10 mouse cellular contexts compared by ENCODE assay signal in genomic region chr11:96976379-96976687, GRCm38 (mm10). TPM values are rescaled to one million over a fixed set of nuclear protein-coding genes. Genes with fewer than 3 reads are reported as not detected.
DNase-seq lines count a peak whose midpoint lies in the region; ATAC-seq and TF ChIP-seq lines count a peak whose summit lies in the region.
"Had no signal": no experiment of that assay in that cellular context is flagged by ENCODE, and none has a peak within 500 bp of the region (broad histone marks: within the 10 kb centered on the region; RNA-seq: fewer than 3 reads in every experiment).

No protein-coding gene starts in this region.

- no peak for TF ChIP-seq POLR2A in bone marrow, adult 2 months (IDR thresholded peaks at IDR 0.05; ENCODE audit: borderline replicate concordance, control insufficient read depth, low read depth, low read length)

- H3K27ac ChIP-seq in heart, embryonic 16.5 days (ENCODE audit: low read length), result peak overlapping the region; percentile 95
- peak overlapping the region; percentile 98 for H3K27ac ChIP-seq in bone marrow, adult 2 months (ENCODE audit: control insufficient read depth, insufficient read depth, low read depth, low read length, poor library complexity)
- no peak overlapping the region for H3K27ac ChIP-seq in hindbrain, embryonic 11.5 days (ENCODE audit: low read depth, low read length)
- H3K27ac ChIP-seq in midbrain, embryonic 10.5 days (replicated peaks), result peak overlapping the region; percentile 100

- peaks cover 40% of the 10 kb centered on the region for H3K4me1 ChIP-seq in heart, embryonic 16.5 days (ENCODE audit: control insufficient read depth, insufficient read depth, low read length)
- peaks cover 13% of the 10 kb centered on the region for H3K4me1 ChIP-seq in bone marrow, adult 2 months (ENCODE audit: control insufficient read depth, insufficient read depth, low read length)
- peaks cover 8% of the 10 kb centered on the region for H3K4me1 ChIP-seq in hindbrain, embryonic 11.5 days (replicated peaks; ENCODE audit: control insufficient read depth, insufficient read depth, low read length)
- H3K4me1 ChIP-seq in midbrain, embryonic 10.5 days, result peaks cover 37% of the 10 kb centered on the region

- H3K9ac ChIP-seq in heart, embryonic 16.5 days (ENCODE audit: low read length), result peak overlapping the region; percentile 87
- peak overlapping the region; percentile 94; the same call in 1 of the 2 replicates for H3K9ac ChIP-seq in hindbrain, embryonic 11.5 days (ENCODE audit: low read depth, low read length)

- intact Hi-C loops in heart, postnatal 10 days (cut with DNase I), result no loop called here

- peak overlapping the region; percentile 68 for H3K4me3 ChIP-seq in heart, embryonic 16.5 days (ENCODE audit: low read length)
- H3K4me3 ChIP-seq in bone marrow, adult 2 months (replicated peaks; ENCODE audit: control insufficient read depth, low read depth, low read length), result peak overlapping the region; percentile 18
- peak overlapping the region; percentile 94 for H3K4me3 ChIP-seq in hindbrain, embryonic 11.5 days (ENCODE audit: low read depth, low read length)
- peak overlapping the region; percentile 87 for H3K4me3 ChIP-seq in midbrain, embryonic 10.5 days

- H3K27me3 ChIP-seq in heart, embryonic 16.5 days (ENCODE audit: control insufficient read depth, insufficient read depth, low read length), result no peaks in the 10 kb centered on the region; the same call in 1 of the 2 replicates
- no peaks in the 10 kb centered on the region for H3K27me3 ChIP-seq in hindbrain, embryonic 11.5 days (ENCODE audit: control insufficient read depth, insufficient read depth, low read length)
- H3K27me3 ChIP-seq in midbrain, embryonic 10.5 days (ENCODE audit: low read depth, poor library complexity, severe bottlenecking), result 0 out of 2 replicates have a peak, but pooled peaks cover 4% of the 10 kb centered on the region
- H3K27me3 ChIP-seq: Patski had no signal

- no peaks in the 10 kb centered on the region for H3K36me3 ChIP-seq in heart, embryonic 16.5 days (ENCODE audit: control insufficient read depth, insufficient read depth)
- H3K36me3 ChIP-seq in hindbrain, embryonic 11.5 days (ENCODE audit: control insufficient read depth, insufficient read depth, low read length), result no peaks in the 10 kb centered on the region
- peaks cover 4% of the 10 kb centered on the region for H3K36me3 ChIP-seq in midbrain, embryonic 10.5 days

- no peak for ATAC-seq in heart, embryonic 16.5 days (replicated peaks; ENCODE audit: extremely low read depth, insufficient read depth, low FRiP score)
- ATAC-seq in hindbrain, embryonic 11.5 days (ENCODE audit: low FRiP score), result no peak
- no peak for ATAC-seq in granulocyte monocyte progenitor cell, adult 5-6 weeks (replicated peaks; ENCODE audit: poor library complexity, severe bottlenecking)

- no peaks in the 10 kb centered on the region for H3K9me3 ChIP-seq in heart, embryonic 16.5 days (replicated peaks; ENCODE audit: control insufficient read depth, low read length)
- no peaks in the 10 kb centered on the region for H3K9me3 ChIP-seq in hindbrain, embryonic 11.5 days (ENCODE audit: control insufficient read depth, low read length)
- H3K9me3 ChIP-seq in midbrain, embryonic 10.5 days (replicated peaks), result no peaks in the 10 kb centered on the region

- DNase-seq in heart, postnatal 10 days, result no peak
- no peak for DNase-seq in hindbrain, embryonic 11.5 days (ENCODE audit: low spot score)
- DNase-seq in midbrain, embryonic 10.5 days (ENCODE audit: low spot score), result no peak
- no peak for DNase-seq in urinary bladder, postnatal 25 days (ENCODE audit: low spot score)
- no peak for DNase-seq in layer of hippocampus, postnatal 25 days (ENCODE audit: extremely low spot score in 1 of 2, low spot score in 1 of 2)

- no peak for TF ChIP-seq CTCF in bone marrow, adult 2 months (IDR thresholded peaks at IDR 0.05; ENCODE audit: control insufficient read depth, insufficient read depth, low read length)

- peak overlapping the region; percentile 87 for H3K4me2 ChIP-seq in heart, embryonic 16.5 days (ENCODE audit: low read depth, low read length)
- peak overlapping the region; percentile 76 for H3K4me2 ChIP-seq in hindbrain, embryonic 11.5 days (replicated peaks; ENCODE audit: low read depth, low read length)

- WGBS in heart, embryonic 16.5 days, result 37% methylated on average over 3 of the region's 3 CpGs
- WGBS in bone marrow, adult 2 months, result 33% methylated on average over 3 of the region's 3 CpGs
- WGBS in hindbrain, embryonic 11.5 days, result 60% methylated on average over 3 of the region's 3 CpGs
- WGBS in midbrain, embryonic 10.5 days, result 70% methylated on average over 3 of the region's 3 CpGs

RNA-seq across cellular contexts. Expression of gene Sp2, which starts 6.4 kb away (rescaled TPM):
- polyA plus RNA-seq in heart, embryonic 16.5 days (2015; fragmentation: Nextera tagmentation; extraction: Ambion mirVana), result 15.2 and 15.7 TPM in 2 replicates
- 10 to 100 TPM; 15.0 to 16.1 TPM for total RNA-seq in heart, postnatal 10 days (2021)
- 14.6 and 16.9 TPM in 2 replicates for polyA plus RNA-seq in bone marrow, adult 2 months (2011; ENCODE audit: insufficient read depth, insufficient read length, low replicate concordance, missing spikeins)
- polyA plus RNA-seq in hindbrain, embryonic 11.5 days (2014; fragmentation: Nextera tagmentation; extraction: Ambion mirVana), result 17.8 and 22.1 TPM in 2 replicates
- polyA plus RNA-seq in midbrain, embryonic 10.5 days (2016; fragmentation: Nextera tagmentation; extraction: Ambion mirVana), result 30.5 and 35.5 TPM in 2 replicates
- 10 to 100 TPM; 12.8 to 15.0 TPM for total RNA-seq in layer of hippocampus, postnatal 25 days (2021)
- 19.8 and 22.3 TPM in 2 replicates for total RNA-seq in granulocyte monocyte progenitor cell, adult 5-6 weeks (2014; fragmentation: Nextera tagmentation)
- 2.2 and 2.8 TPM in 2 replicates for total RNA-seq in granulocyte monocyte progenitor cell, adult 5-6 weeks (2017)

RNA-seq across cellular contexts. Expression of gene Pnpo, which starts 32.5 kb away (rescaled TPM):
- polyA plus RNA-seq in heart, embryonic 16.5 days (2015; fragmentation: Nextera tagmentation; extraction: Ambion mirVana), result 45.8 and 48.9 TPM in 2 replicates
- 10 to 100 TPM; 11.8 to 12.8 TPM for total RNA-seq in heart, postnatal 10 days (2021)
- 65.6 and 132 TPM in 2 replicates for polyA plus RNA-seq in bone marrow, adult 2 months (2011; ENCODE audit: insufficient read depth, insufficient read length, low replicate concordance, missing spikeins)
- 26.0 and 29.5 TPM in 2 replicates for polyA plus RNA-seq in hindbrain, embryonic 11.5 days (2014; fragmentation: Nextera tagmentation; extraction: Ambion mirVana)
- polyA plus RNA-seq in midbrain, embryonic 10.5 days (2016; fragmentation: Nextera tagmentation; extraction: Ambion mirVana), result 28.2 and 32.1 TPM in 2 replicates
- 10 to 100 TPM; 35.1 to 37.9 TPM for total RNA-seq in layer of hippocampus, postnatal 25 days (2021)
- total RNA-seq in granulocyte monocyte progenitor cell, adult 5-6 weeks (2014; fragmentation: Nextera tagmentation), result 30.1 and 31.9 TPM in 2 replicates
- 35.0 and 42.1 TPM in 2 replicates for total RNA-seq in granulocyte monocyte progenitor cell, adult 5-6 weeks (2017)

RNA-seq across cellular contexts. Expression of gene Sp6, which starts 36.9 kb away (rescaled TPM):
- 0.21 TPM in 1 of 2 replicates, not detected in the other for polyA plus RNA-seq in heart, embryonic 16.5 days (2015; fragmentation: Nextera tagmentation; extraction: Ambion mirVana)
- under 1 TPM; 0.12 to 0.15 TPM for total RNA-seq in heart, postnatal 10 days (2021)
- 1.00 TPM in 1 of 2 replicates, not detected in the other for polyA plus RNA-seq in bone marrow, adult 2 months (2011; ENCODE audit: insufficient read depth, insufficient read length, low replicate concordance, missing spikeins)
- 0.07 TPM in 1 of 2 replicates, not detected in the other for polyA plus RNA-seq in hindbrain, embryonic 11.5 days (2014; fragmentation: Nextera tagmentation; extraction: Ambion mirVana)
- 0.71 and 2.0 TPM in 2 replicates for polyA plus RNA-seq in midbrain, embryonic 10.5 days (2016; fragmentation: Nextera tagmentation; extraction: Ambion mirVana)
- total RNA-seq in layer of hippocampus, postnatal 25 days (2021), result 1 to 10 TPM in 1 of 2 experiments, under 1 TPM in 1; 0.86 to 1.8 TPM
- 0.26 and 0.37 TPM in 2 replicates for total RNA-seq in granulocyte monocyte progenitor cell, adult 5-6 weeks (2014; fragmentation: Nextera tagmentation)
- total RNA-seq in granulocyte monocyte progenitor cell, adult 5-6 weeks (2017), result not detected in 2 replicates
- total RNA-seq: neutrophil, adult 5-6 weeks had no signal

RNA-seq across cellular contexts. Expression of gene Prr15l, which starts 48.4 kb away (rescaled TPM):
- polyA plus RNA-seq in heart, embryonic 16.5 days (2015; fragmentation: Nextera tagmentation; extraction: Ambion mirVana), result 1.0 and 5.6 TPM in 2 replicates
- total RNA-seq in heart, postnatal 10 days (2021), result under 1 TPM; 0.47 to 0.74 TPM
- polyA plus RNA-seq in bone marrow, adult 2 months (2011; ENCODE audit: insufficient read depth, insufficient read length, low replicate concordance, missing spikeins), result not detected in 2 replicates
- 0.82 and 1.1 TPM in 2 replicates for polyA plus RNA-seq in hindbrain, embryonic 11.5 days (2014; fragmentation: Nextera tagmentation; extraction: Ambion mirVana)
- 0.04 and 0.05 TPM in 2 replicates for polyA plus RNA-seq in midbrain, embryonic 10.5 days (2016; fragmentation: Nextera tagmentation; extraction: Ambion mirVana)
- total RNA-seq in layer of hippocampus, postnatal 25 days (2021), result not detected
- not detected in 2 replicates for total RNA-seq in granulocyte monocyte progenitor cell, adult 5-6 weeks (2014; fragmentation: Nextera tagmentation)
- total RNA-seq in granulocyte monocyte progenitor cell, adult 5-6 weeks (2017), result 0.67 TPM in 1 of 2 replicates, not detected in the other

RNA-seq across cellular contexts. Expression of gene Scrn2, which starts 53.4 kb away (rescaled TPM):
- 19.1 and 20.4 TPM in 2 replicates for polyA plus RNA-seq in heart, embryonic 16.5 days (2015; fragmentation: Nextera tagmentation; extraction: Ambion mirVana)
- 10 to 100 TPM; 11.3 to 16.1 TPM for total RNA-seq in heart, postnatal 10 days (2021)
- polyA plus RNA-seq in bone marrow, adult 2 months (2011; ENCODE audit: insufficient read depth, insufficient read length, low replicate concordance, missing spikeins), result 3.0 and 6.7 TPM in 2 replicates
- 19.4 and 21.7 TPM in 2 replicates for polyA plus RNA-seq in hindbrain, embryonic 11.5 days (2014; fragmentation: Nextera tagmentation; extraction: Ambion mirVana)
- polyA plus RNA-seq in midbrain, embryonic 10.5 days (2016; fragmentation: Nextera tagmentation; extraction: Ambion mirVana), result 39.5 and 42.2 TPM in 2 replicates
- 1 to 10 TPM; 4.0 to 4.2 TPM for total RNA-seq in layer of hippocampus, postnatal 25 days (2021)
- 12.2 and 22.1 TPM in 2 replicates for total RNA-seq in granulocyte monocyte progenitor cell, adult 5-6 weeks (2014; fragmentation: Nextera tagmentation)
- 22.0 and 30.0 TPM in 2 replicates for total RNA-seq in granulocyte monocyte progenitor cell, adult 5-6 weeks (2017)

Comparison
In these comparisons a context has a peak if more than half of its experiments do, and no peak if none do; other contexts are left out.
1. H3K4me3 ChIP-seq: peak in every context shown above with its lines; median percentile 94 in hindbrain, embryonic 11.5 days; 87 in midbrain, embryonic 10.5 days; 68 in heart, embryonic 16.5 days; 18 in bone marrow, adult 2 months.